Mouse (Mus musculus) layer of hippocampus, adult 18-20 months (tissue): Measurements from ENCODE around the gene Slc39a12. TPM values are rescaled to one million over a fixed set of nuclear protein-coding genes. Genes with fewer than 3 reads are reported as not detected.

Experiments
- total RNA-seq, 2 experiments: library from RNA; stranded (reverse); gene quantifications; 2 replicates each; pipeline ENCODE4 v1.2.3; 2021

Gene Slc39a12
- total RNA-seq, 2 experiments from 2014 or later, result 33.7 to 37.2 TPM

Other genes with a start within 250 kb of the Slc39a12 start
- gene Tmem236, start 213.8 kb upstream of the Slc39a12 start, total RNA-seq, result not detected
- 1 to 10 TPM; 2.7 to 2.9 TPM for gene Mrc1, start 158.9 kb upstream of the Slc39a12 start, total RNA-seq
- gene Cacnb2, start 214.8 kb downstream of the Slc39a12 start, total RNA-seq, result 10 to 100 TPM; 78.8 to 87.0 TPM